Mouse (Mus musculus): Measurements from ENCODE around the gene Bdh2.

Gene Bdh2

GRCm38 (mm10) chr3:135280669-135281415 lies at the start of gene Bdh2:
Bdh2 (plus strand) TSS chr3:135281221.
- DNase-seq (ENCODE audit: extremely low spot score, low spot score): peak; percentile 86

- DNase-seq (ENCODE audit: extremely low spot score, low spot score): no peak
These were observed 49.0 kb upstream of the Bdh2 start for GRCm38 (mm10) chr3:135232058-135232457.

GRCm38 (mm10) chr3:135232462-135232861 lies 48.6 kb upstream of the Bdh2 start:
- no peak for DNase-seq (ENCODE audit: extremely low spot score, low spot score)

GRCm38 (mm10) chr3:135245733-135246132 lies 35.3 kb upstream of the Bdh2 start:
- no peak for DNase-seq (ENCODE audit: extremely low spot score, low spot score)

GRCm38 (mm10) chr3:135246828-135247227 lies 34.2 kb upstream of the Bdh2 start:
- DNase-seq (ENCODE audit: extremely low spot score, low spot score): no peak

GRCm38 (mm10) chr3:135249104-135249503 lies 31.9 kb upstream of the Bdh2 start:
- no peak for DNase-seq (ENCODE audit: extremely low spot score, low spot score)

GRCm38 (mm10) chr3:135251825-135252224 lies 29.2 kb upstream of the Bdh2 start:
- DNase-seq (ENCODE audit: extremely low spot score, low spot score): no peak

- DNase-seq (ENCODE audit: extremely low spot score, low spot score): no peak
These were observed 26.2 kb upstream of the Bdh2 start for GRCm38 (mm10) chr3:135254784-135255183.

GRCm38 (mm10) chr3:135258919-135259318 lies 22.1 kb upstream of the Bdh2 start:
- DNase-seq (ENCODE audit: extremely low spot score, low spot score): no peak

GRCm38 (mm10) chr3:135260233-135260632 lies 20.8 kb upstream of the Bdh2 start:
- no peak for DNase-seq (ENCODE audit: extremely low spot score, low spot score)

- DNase-seq (ENCODE audit: extremely low spot score, low spot score): no peak
These were observed 12.4 kb upstream of the Bdh2 start for GRCm38 (mm10) chr3:135268616-135269015.

- no peak for DNase-seq (ENCODE audit: extremely low spot score, low spot score)
These were observed 11.5 kb upstream of the Bdh2 start for GRCm38 (mm10) chr3:135269391-135269990.

- no peak for DNase-seq (ENCODE audit: extremely low spot score, low spot score)
These were observed 8.4 kb upstream of the Bdh2 start for GRCm38 (mm10) chr3:135272627-135273026.

- no peak for DNase-seq (ENCODE audit: extremely low spot score, low spot score)
These were observed 8.0 kb upstream of the Bdh2 start for GRCm38 (mm10) chr3:135273047-135273446.

- DNase-seq (ENCODE audit: extremely low spot score, low spot score): no peak
These were observed 861 bp upstream of the Bdh2 start for GRCm38 (mm10) chr3:135280160-135280559.

GRCm38 (mm10) chr3:135281701-135282100 lies 680 bp downstream of the Bdh2 start:
- DNase-seq (ENCODE audit: extremely low spot score, low spot score): no peak

- no peak for DNase-seq (ENCODE audit: extremely low spot score, low spot score)
These were observed 4.2 kb downstream of the Bdh2 start for GRCm38 (mm10) chr3:135285256-135285655.

- no peak for DNase-seq (ENCODE audit: extremely low spot score, low spot score)
These were observed 4.8 kb downstream of the Bdh2 start for GRCm38 (mm10) chr3:135285807-135286206.

- DNase-seq (ENCODE audit: extremely low spot score, low spot score): no peak
These were observed 7.2 kb downstream of the Bdh2 start for GRCm38 (mm10) chr3:135288138-135288750.

GRCm38 (mm10) chr3:135289148-135289547 lies 8.1 kb downstream of the Bdh2 start:
- no peak for DNase-seq (ENCODE audit: extremely low spot score, low spot score)

GRCm38 (mm10) chr3:135290249-135290894 lies 9.4 kb downstream of the Bdh2 start:
- DNase-seq (ENCODE audit: extremely low spot score, low spot score): peak; percentile 48

GRCm38 (mm10) chr3:135293703-135294102 lies 12.7 kb downstream of the Bdh2 start:
- no peak for DNase-seq (ENCODE audit: extremely low spot score, low spot score)

All from neural tube, embryonic 10.5 days (tissue).